Mouse (Mus musculus) gastrocnemius, adult 2 months (tissue): ENCODE measurements around the gene Ttc25. TPM values are rescaled to one million over a fixed set of nuclear protein-coding genes. Genes with fewer than 3 reads are reported as not detected.

ENCODE experiments used
- DNase-seq: peaks from one replicate; pipeline ENCODE4 v3.0.0; 2022
- H3K27ac ChIP-seq: fragments of 200-600 bp; 2 replicates; pipeline ENCODE4 v1.8.1; 2022; ENCODE audit warnings: mild to moderate bottlenecking
- H3K4me3 ChIP-seq: fragments of 200-600 bp; 2 replicates; pipeline ENCODE4 v1.8.1; 2022; ENCODE audit warnings: mild to moderate bottlenecking, moderate library complexity
- CTCF ChIP-seq: fragments of 200-600 bp; IDR thresholded peaks from 2 replicates; pipeline ENCODE4 v1.8.1; 2022; ENCODE audit warnings: antibody characterized with exemption, mild to moderate bottlenecking, moderate library complexity
- intact Hi-C: fragments of 180-260 bp; cut with DNase I; formaldehyde crosslinking; loops from one replicate; pipeline ENCODE4 v1.15.1; 2025
- total RNA-seq, 2 experiments: library from RNA; stranded (reverse); gene quantifications; 2 replicates each; pipeline ENCODE4 v1.2.3; 2021

Ttc25 gene
- total RNA-seq, 2 experiments from 2014 or later, result 0.10 to 0.31 TPM

GRCm38 (mm10) chr11:100618761-100619484 is 73.5 kb downstream of the Ttc25 start, which contains the start of gene Nkiras2:
Gene Nkiras2 (plus strand): TSS chr11:100619244.
- peak within 1 kb of the TSS; percentile 99 for H3K4me3 ChIP-seq
- DNase-seq, result peak; percentile 70
- intact Hi-C loops, result loop anchor here (2.0 kb wide), 1 partner anchor 48 kb away; no protein-coding TSS in a partner anchor
- TF ChIP-seq CTCF, result no peak
- peak within 1 kb of the TSS; percentile 97 for H3K27ac ChIP-seq

- Histone ChIP-seq H3K27ac (peak overlapping the region; percentile 97), H3K4me3 (peak overlapping the region; percentile 99)
- intact Hi-C loops, result loop anchor here (2.0 kb wide), 1 partner anchor 49 kb away; no protein-coding TSS in a partner anchor
- peak; percentile 40 for TF ChIP-seq CTCF
- peak; percentile 97 for DNase-seq
Measured at GRCm38 (mm10) chr11:100619485-100619975, 74.1 kb downstream of the Ttc25 start.

DNA sequence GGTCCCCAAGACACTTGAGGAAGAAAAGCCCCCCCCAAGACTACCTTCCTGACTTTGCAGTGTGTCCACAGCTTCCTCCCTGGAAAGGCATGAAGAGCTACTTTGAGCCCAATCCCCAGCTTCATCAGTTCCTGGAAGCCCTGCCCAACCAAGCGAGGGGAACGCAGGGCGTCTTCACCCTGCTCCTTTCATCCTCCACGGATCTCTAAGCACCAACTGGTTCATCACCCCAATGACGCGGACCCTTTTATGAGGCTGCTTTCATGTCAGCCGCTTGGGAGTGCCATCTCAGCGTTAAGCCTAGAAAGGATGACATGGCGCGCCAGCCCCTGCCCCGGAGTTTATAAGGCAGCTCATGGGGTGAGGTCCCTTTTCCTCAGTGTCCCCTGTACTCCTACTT is 74.6 kb downstream of the Ttc25 start, which contains the start of gene Dnajc7:
Gene Dnajc7, minus strand, starts transcription at position 187 of the 400 bp plus-strand sequence.
- peak within 1 kb of the TSS; percentile 99 for H3K4me3 ChIP-seq
- H3K27ac ChIP-seq, result peak within 1 kb of the TSS; percentile 97
- intact Hi-C loops, result loop anchor here (2.0 kb wide), 1 partner anchor 49 kb away; no protein-coding TSS in a partner anchor
- DNase-seq, result no peak
- no peak for TF ChIP-seq CTCF

Other genes starting within 250 kb of the Ttc25 start
- 1,000 to 10,000 TPM; 1,442 to 1,567 TPM for gene Eif1, start 225.7 kb upstream of the Ttc25 start, total RNA-seq
- not detected for gene Gast, start 211.2 kb upstream of the Ttc25 start, total RNA-seq
- under 1 TPM in 1 of 2 experiments, not detected in 1; 0.14 TPM for gene Hap1, start 189.5 kb upstream of the Ttc25 start, total RNA-seq
- 100 to 1,000 TPM in 1 of 2 experiments, 10 to 100 TPM in 1; 68.6 to 104 TPM for gene Jup, start 147.8 kb upstream of the Ttc25 start, total RNA-seq
- gene P3h4, start 130.8 kb upstream of the Ttc25 start, total RNA-seq, result 1 to 10 TPM; 2.0 to 4.6 TPM
- 1 to 10 TPM; 1.9 to 4.5 TPM for gene Fkbp10, start 129.9 kb upstream of the Ttc25 start, total RNA-seq
- gene Nt5c3b, start 103.8 kb upstream of the Ttc25 start, total RNA-seq, result 1 to 10 TPM; 6.6 to 8.8 TPM
- gene Klhl10, start 103.7 kb upstream of the Ttc25 start, total RNA-seq, result under 1 TPM; 0.23 to 0.39 TPM
- 1 to 10 TPM; 4.7 to 4.9 TPM for gene Klhl11, start 72.9 kb upstream of the Ttc25 start, total RNA-seq
- gene Acly, start 17.6 kb upstream of the Ttc25 start, total RNA-seq, result 10 to 100 TPM; 10.3 to 19.0 TPM
- 1 to 10 TPM; 3.2 to 4.4 TPM for gene Cnp, start 29.3 kb downstream of the Ttc25 start, total RNA-seq
- gene Nkiras2, start 73.6 kb downstream of the Ttc25 start, total RNA-seq, result 10 to 100 TPM; 15.3 to 21.9 TPM
- 100 to 1,000 TPM; 116 TPM for gene Dnajc7, start 74.6 kb downstream of the Ttc25 start, total RNA-seq
- under 1 TPM in 1 of 2 experiments, not detected in 1; 0.39 TPM for gene Zfp385c, start 146.8 kb downstream of the Ttc25 start, total RNA-seq
- gene Dhx58, start 158.7 kb downstream of the Ttc25 start, total RNA-seq, result under 1 TPM; 0.38 to 0.39 TPM
- 10 to 100 TPM; 11.9 to 12.1 TPM for gene Kat2a, start 166.9 kb downstream of the Ttc25 start, total RNA-seq
- gene Hspb9, start 168.2 kb downstream of the Ttc25 start, total RNA-seq, result not detected
- 10 to 100 TPM; 37.6 to 40.9 TPM for gene Rab5c, start 192.6 kb downstream of the Ttc25 start, total RNA-seq
- not detected for gene Kcnh4, start 214.3 kb downstream of the Ttc25 start, total RNA-seq
- gene Hcrt, start 217.3 kb downstream of the Ttc25 start, total RNA-seq, result not detected
- gene Ghdc, start 225.3 kb downstream of the Ttc25 start, total RNA-seq, result 1 to 10 TPM; 4.3 to 6.9 TPM